Mouse (Mus musculus) megakaryocyte-erythroid progenitor cell, adult 5-6 weeks (primary cell): ENCODE data around the gene Stard5. TPM values are rescaled to one million over a fixed set of nuclear protein-coding genes. Genes with fewer than 3 reads are reported as not detected.

Source experiments
- ATAC-seq: replicated peaks from 2 replicates; pipeline ENCODE4 v1.8.0; 2016; ENCODE audit warnings: mild to moderate bottlenecking, inconsistent platforms; ENCODE audit not compliant: severe bottlenecking, poor library complexity, low FRiP score, low TSS enrichment
- total RNA-seq, 2 experiments: library from RNA; stranded (forward) in 1 of 2; stranded (reverse) in 1 of 2; fragments of 200-1000, 215-1000 nt in 1 of 2; fragments of >200 nt in 1 of 2; fragmentation: Nextera tagmentation in 1 of 2; gene quantifications; 2 replicates each; pipeline ENCODE4 v1.2.3; 2014 to 2017

Gene Stard5
- total RNA-seq, 2 experiments from 2014 or later = 3.0 to 5.0 TPM

- ATAC-seq = peak; percentile 28; the same call in 1 of the 2 replicates
These were observed 509 bp upstream of the Stard5 start for GRCm38 (mm10) chr7:83631073-83631827.

DNA sequence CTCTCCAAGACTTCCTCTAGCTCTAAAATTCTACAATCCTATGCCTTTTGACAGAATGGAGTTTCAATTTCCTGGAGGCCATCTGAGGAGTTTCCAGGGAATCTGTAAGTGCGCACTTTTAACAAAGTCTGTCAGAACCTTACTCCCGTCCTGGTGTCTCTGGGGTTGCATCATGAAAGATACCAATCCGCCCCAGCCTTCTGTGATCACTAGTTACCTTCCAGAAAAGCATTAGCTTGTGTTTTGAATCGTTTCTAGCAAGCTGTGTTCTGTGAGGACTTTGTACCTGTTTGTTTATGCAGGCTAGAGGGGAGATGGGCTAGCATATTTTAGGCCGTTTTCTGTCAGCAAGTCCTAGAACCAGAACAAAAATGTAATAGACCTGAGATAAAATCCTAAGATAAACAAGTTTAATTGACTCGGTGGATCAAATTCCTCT, 942 bp downstream of the Stard5 start:
- ATAC-seq = no peak

DNA sequence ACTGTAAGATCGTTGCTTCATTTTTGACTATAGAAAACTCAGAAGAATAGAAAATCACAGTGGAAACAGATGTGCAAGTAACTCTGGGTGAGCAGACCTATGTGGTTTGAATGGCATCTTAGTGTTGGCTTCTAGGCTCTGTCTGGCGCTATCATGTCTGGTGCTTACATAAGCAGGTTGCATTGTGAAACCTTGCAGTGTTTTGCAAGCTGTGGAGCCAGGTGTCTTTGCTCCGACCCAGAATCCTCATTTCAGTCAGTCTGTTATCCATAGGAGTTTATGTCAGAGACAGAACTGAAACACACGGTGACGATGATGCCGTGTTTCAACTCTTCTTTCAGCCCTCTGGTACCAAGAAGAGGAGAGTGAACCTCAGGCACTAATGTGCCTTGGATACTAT, 2.1 kb downstream of the Stard5 start:
- ATAC-seq = no peak

GRCm38 (mm10) chr7:83635726-83636125, 4.0 kb downstream of the Stard5 start:
- no peak for ATAC-seq

DNA sequence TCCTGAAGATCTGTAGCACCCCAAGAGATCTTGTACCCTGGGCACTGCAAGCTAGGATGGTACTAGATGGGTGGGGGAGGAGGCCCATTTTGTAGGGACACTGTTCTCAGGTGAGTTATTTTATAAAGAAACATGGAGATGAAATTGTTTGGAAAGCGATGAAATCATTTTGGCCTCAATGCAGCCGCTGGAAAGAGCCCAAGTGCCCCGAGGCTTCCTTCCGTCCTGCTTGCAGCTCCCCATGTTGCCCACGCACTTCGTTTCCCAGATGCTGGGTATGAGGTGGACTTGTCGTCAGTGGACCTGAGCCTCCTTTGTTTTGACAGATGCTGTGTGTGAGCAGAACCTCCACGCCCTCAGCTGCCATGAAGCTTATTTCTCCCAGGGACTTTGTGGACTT, 4.7 kb downstream of the Stard5 start:
- no peak for ATAC-seq

DNA sequence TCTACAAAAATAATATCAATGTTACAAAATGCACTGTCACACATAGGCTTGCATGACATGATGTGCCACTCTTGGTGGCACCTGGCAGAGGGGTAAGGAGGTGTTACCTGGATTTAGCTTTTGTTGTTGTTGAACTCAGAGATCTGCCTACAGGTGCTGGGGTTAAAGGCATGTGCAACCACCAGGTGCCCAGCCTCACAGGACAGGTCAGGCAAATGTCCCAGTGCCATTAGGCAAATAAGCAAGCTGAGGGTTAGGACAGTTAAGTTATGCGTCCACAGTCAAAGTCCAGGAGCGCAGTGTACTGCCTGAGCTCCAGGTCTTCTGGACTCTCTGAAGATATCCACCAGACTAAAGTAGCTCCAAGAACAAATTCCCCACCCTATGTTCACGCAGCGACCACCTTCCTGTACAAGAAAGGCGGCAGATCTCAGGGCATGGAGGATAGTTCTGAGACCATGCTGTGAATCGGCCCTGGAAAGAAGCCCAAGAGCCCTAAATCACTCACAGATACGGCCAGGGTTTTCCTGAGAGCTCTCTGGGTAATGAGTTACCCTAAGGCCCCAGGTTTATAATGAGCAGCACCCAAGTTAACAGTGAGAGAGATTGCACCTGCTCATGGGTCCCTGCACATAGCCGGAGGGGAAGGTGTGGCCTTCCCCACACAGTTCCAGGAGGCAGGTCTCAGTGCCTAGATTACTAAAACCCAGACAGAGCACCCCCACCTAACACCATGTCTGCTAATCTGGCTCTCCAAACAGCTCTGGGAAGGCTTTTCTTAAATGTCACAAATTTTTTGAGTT, 6.2 kb downstream of the Stard5 start:
- ATAC-seq = no peak

- ATAC-seq = 0 out of 2 replicates have a peak, but pooled peaks have one; percentile 35
These were observed 7.3 kb downstream of the Stard5 start for GRCm38 (mm10) chr7:83639084-83639483.

- ATAC-seq = no peak
These were observed 8.8 kb downstream of the Stard5 start for GRCm38 (mm10) chr7:83640581-83640980.

DNA sequence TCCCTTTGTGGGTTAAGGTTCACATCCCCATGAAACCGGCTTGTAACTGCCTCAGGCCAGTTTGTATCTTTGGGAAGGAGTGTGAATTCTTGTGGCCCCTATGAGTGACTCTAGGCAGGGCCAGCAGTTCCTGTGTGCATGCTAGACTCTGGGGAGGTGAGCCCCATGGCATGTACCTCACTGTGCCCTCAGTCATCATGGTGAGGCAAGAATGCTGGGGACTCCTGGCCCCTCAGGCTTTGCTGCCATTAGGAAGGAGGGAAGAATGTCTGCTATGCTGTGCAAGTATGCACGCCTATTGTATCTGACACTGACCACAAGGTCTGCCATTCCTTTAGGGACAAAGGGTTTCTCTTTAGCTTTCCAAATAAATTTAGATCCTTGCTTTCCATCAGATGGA, 9.4 kb downstream of the Stard5 start:
- no peak for ATAC-seq

- ATAC-seq = no peak
These were observed 11.8 kb downstream of the Stard5 start for GRCm38 (mm10) chr7:83643581-83643980.

- no peak for ATAC-seq
These were observed 13.0 kb downstream of the Stard5 start for GRCm38 (mm10) chr7:83644761-83645160.

DNA sequence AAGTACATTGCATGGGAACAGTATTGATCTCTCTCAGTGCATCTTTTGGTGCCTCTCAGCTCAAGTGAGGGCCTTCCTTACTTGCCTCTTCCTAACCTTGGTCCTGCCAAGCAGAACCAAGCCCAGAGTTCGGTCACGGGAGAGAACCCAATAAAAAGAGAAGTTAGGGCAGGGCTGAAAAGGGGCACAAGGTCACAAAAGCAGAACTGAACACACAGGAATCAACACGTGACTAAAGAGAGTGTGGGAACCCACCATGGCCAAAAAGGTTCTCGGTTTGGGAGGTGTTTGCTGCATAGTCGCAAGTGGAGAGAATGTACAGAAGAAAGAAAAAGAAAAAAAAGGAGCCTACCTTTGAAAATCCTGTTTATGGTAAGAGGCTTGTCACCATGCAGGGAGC, 13.7 kb downstream of the Stard5 start:
- ATAC-seq = no peak

GRCm38 (mm10) chr7:83648807-83649206, 17.0 kb downstream of the Stard5 start:
- no peak for ATAC-seq

DNA sequence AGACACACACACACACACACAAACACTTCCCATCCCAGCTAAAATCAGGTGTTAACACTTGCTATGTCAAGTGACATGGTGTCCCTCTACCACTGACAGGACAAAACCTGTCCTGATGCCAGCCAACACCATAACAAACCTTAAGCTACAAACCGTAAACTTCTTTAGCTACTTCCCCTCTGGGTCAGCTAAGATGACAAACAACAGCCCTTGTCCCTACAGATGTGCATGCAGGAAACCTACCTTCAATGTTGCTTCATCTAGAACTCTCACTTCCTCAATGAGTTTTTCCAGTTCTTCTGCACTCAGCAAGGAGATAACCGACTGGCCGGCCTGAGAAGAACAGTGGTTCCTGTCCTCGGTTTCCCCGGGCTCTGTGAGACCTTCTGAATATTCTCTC, 18.9 kb downstream of the Stard5 start:
- no peak for ATAC-seq

DNA sequence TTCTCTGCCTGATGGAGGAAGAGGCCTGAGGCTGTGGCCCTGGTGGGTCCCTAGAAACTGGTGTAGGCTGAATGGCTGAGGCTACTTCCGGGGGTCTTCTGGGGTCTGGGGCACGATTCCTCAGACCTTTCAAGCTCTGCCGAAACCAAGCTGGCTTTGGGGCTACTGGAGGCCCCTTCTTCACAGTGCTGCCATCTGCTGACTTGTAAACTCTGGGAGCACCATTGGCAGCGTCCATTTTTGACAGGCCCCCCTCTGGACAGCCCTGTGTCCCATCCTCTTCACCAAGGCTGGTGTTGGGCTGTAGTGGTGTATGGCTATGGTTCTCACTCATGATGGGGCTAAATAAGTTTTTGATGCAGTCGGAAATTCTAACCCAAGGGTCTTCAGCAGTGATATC, 20.7 kb downstream of the Stard5 start:
- no peak for ATAC-seq

- no peak; the same call in 1 of the 2 replicates for ATAC-seq
These were observed 21.9 kb downstream of the Stard5 start for GRCm38 (mm10) chr7:83653605-83654051.

GRCm38 (mm10) chr7:83654196-83654595, 22.4 kb downstream of the Stard5 start:
- no peak for ATAC-seq

DNA sequence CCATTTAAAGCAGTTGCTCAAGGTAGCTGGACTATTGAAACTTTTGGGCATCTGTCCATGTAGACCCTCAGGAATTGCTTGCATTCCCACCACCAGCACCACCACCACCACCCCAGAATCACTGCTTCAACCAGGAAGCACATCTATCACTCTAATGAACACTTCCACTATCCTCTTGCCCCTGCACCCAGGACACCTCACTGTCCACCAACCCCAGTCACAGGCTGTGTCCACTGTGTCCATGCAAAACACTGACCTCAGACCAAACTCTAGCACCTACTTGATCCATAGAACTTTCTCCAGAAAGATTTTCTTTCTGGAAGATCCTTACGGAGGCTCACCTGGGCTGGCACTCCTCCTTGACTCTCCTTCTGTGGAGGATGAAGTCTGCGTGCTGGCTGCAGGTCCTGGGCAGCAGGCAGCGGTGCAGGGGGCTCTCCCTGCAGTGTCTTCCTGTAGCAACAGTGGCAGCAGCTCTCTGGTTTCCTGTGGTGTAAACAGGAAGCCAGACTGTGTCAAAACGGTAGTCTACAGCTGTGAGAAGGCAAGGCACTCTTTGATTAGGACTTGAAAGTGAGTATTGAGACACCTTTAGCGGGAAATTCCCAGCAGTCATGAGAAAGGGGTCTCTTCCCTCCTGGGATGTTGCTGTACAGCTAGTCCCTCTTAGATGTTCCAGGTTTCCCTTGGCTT, 23.3 kb downstream of the Stard5 start:
- peak; percentile 50; the same call in 1 of the 2 replicates for ATAC-seq

DNA sequence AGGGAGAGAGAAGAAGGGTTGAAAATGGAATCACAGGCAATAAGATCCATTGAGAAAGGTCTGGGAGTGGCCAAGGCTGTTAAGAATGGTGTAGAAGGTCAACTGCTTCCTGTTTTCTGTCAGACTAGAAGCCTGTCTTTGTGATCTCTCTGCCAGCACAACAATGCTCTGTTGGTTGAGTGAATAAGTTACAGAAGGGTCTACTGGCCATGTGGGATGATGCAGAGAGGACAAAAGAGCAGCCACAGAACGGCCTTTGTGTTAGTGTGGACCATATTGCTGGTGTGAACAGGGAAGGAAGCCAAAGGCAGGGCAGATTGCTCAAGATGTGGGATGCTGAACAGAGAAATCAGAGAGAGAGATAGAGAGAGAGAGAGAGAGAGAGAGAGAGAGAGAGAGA, 27.0 kb downstream of the Stard5 start:
- no peak for ATAC-seq
